Mouse (Mus musculus) E14TG2a.4 (cell line): ENCODE results near the gene Pde4d.

Experiments used
- H3K27me3 ChIP-seq: 2 replicates; pipeline ENCODE4 v1.6.1; 2014; ENCODE audit warnings: low read length, control low read depth; ENCODE audit not compliant: insufficient read depth
- H3K36me3 ChIP-seq: 2 replicates; pipeline ENCODE4 v1.6.1; 2014; ENCODE audit warnings: low read length, control low read depth; ENCODE audit not compliant: insufficient read depth
- H3K4me1 ChIP-seq: replicated peaks from 2 replicates; pipeline ENCODE4 v1.6.1; 2014; ENCODE audit warnings: low read depth, low read length, control low read depth
- H3K4me3 ChIP-seq: replicated peaks from 2 replicates; pipeline ENCODE4 v1.5.1; 2014; ENCODE audit warnings: mild to moderate bottlenecking, low read length
- H3K9me3 ChIP-seq: 2 replicates; pipeline ENCODE4 v1.6.1; 2014; ENCODE audit warnings: low read length, control low read depth
- CTCF ChIP-seq: conservative IDR thresholded peaks from 2 replicates; pipeline ENCODE4 v1.5.1; 2014; ENCODE audit warnings: low read length
- NANOG ChIP-seq: IDR thresholded peaks from 2 replicates; pipeline ENCODE4 v1.6.1; 2014; ENCODE audit warnings: borderline replicate concordance, low read length, mixed read lengths
- POU5F1 ChIP-seq: IDR thresholded peaks from 2 replicates; pipeline ENCODE4 v1.6.1; 2014; ENCODE audit warnings: low read length, borderline replicate concordance

The Pde4d gene

DNA sequence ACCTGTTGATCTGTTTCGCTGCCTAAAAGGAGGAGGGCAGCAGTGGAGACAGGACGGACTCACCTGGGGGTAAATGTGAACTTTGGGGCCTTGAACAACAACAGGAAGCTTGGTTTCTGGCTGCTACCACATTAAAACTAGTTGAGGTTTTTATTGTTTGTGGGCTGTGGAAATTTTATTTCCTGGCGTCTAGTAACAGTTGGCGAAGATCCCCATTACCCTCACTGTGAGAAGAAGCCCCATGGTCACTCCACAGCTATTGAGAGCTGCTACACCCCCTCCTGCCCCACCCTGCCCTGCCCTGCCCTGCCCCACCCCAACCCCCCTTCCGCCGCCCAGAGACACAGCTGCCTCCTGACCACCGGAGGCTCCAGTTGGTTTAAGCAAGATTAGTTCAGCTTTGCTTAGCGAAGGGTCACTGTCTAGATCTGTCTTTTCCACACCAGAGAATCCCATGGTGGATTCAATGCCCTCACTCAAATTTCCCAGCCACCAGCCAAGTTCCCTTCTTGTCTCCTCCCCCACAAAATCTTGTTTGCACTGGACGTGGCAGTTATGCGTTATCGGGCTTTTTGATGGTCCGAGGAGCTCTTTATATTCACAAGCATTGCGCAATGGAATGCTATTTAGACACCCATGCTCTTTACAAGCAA is 780.7 kb downstream of the Pde4d start:
- TF ChIP-seq POU5F1: no peak
- no peak for TF ChIP-seq CTCF
- no peak for TF ChIP-seq NANOG
- Histone ChIP-seq H3K4me1 (peaks cover 42% of the 10 kb centered on the region), H3K27me3 (no peaks in the 10 kb centered on the region)

DNA sequence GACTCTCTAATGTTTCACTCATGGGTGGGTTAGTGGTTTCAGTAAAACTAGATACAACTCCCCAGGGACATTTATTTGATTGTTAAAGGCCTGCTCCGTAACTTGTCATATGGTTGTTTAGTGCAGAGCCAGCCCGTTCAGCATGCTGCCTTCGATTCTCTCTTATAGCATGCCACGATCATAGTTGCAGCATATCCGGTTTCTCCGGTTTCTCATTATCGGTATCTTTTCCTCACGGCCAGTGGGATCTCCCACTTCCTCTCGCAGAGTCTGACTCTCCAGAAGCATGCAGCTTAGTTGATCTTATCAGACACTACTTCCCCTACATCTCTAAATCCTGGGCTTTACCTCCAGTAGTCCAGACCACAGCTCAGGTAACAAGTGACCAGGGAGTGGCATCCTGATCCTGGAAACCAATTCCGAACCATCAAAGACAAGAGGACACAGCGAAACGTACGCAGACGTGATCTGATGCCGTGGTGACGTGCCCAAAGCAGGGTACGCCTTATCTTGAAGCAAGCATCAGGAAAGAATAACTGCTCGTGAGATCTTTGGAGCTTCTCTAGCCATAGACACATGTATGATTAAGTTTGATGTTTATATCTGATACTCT is 782.2 kb downstream of the Pde4d start:
- no peak overlapping the region for H3K4me3 ChIP-seq
- TF ChIP-seq NANOG: no peak
- peaks cover 11% of the 10 kb centered on the region; the same call in 1 of the 2 replicates for H3K9me3 ChIP-seq
- no peaks in the 10 kb centered on the region for H3K36me3 ChIP-seq
- H3K27me3 ChIP-seq: no peaks in the 10 kb centered on the region
- peaks cover 42% of the 10 kb centered on the region for H3K4me1 ChIP-seq

More for the DNA sequence above, 780.7 kb downstream of the Pde4d start:
- H3K36me3 ChIP-seq: no peaks in the 10 kb centered on the region
- no peak overlapping the region for H3K4me3 ChIP-seq
- peaks cover 11% of the 10 kb centered on the region; the same call in 1 of the 2 replicates for H3K9me3 ChIP-seq

DNA sequence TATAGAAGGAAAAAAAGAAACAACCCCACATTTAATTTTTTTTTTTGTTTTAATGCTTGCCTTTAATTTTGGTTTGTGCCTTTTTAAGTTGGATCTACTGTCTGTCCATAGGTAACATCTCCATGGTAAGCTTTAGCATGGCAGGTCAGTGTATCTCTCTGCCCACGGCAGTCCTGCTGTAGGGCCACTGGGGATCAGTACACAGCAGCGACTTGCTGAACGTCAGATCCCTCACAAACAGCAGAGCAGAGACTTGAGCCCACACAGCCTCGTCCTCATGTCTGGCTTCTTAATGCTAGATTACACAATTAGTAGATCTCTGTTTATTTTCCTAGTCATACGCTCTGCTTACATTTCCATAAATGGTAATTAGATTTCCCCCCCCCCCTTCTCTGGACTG is 782.8 kb downstream of the Pde4d start:
- TF ChIP-seq NANOG (no peak), POU5F1 (no peak), CTCF (no peak)
- peaks cover 11% of the 10 kb centered on the region; the same call in 1 of the 2 replicates for H3K9me3 ChIP-seq
- H3K36me3 ChIP-seq: no peaks in the 10 kb centered on the region
- no peak overlapping the region for H3K4me3 ChIP-seq
- H3K27me3 ChIP-seq: no peaks in the 10 kb centered on the region
- H3K4me1 ChIP-seq: peaks cover 42% of the 10 kb centered on the region

DNA sequence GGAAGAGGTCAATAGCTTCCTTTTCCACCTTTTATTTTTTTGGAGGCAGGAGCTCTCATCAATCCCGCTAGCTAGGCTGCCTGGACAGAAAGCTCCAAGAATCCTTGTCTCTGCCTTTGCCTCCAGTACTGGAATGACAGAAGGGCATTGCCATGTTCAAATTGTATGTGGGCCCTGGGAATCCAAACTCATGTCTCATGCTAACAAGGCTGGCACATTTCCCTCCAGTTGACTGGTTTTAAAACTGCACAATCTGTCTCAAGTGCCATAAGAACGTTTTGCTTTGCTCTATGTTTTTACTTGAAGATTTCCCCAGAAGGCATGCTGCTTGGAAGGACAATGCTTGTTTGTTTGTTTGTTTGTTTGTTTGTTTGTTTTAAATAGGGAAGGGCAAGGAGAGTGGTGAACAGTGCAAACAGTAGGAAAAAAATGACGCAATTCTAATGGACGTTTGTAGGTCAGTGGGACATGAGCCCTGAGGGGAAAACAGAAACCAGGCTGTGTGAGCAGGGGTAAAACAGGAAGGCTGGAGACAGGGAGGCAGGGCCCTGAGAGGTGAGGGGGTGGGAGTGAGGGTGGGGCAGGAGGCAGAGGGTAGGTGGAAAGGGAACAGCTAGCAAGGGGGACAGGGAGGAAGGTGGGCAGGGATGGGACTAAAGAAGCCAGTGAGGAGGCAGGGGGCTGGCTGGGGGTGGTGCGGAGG is 784.3 kb downstream of the Pde4d start:
- Histone ChIP-seq H3K9me3 (no peaks in the 10 kb centered on the region), H3K4me1 (peaks cover 42% of the 10 kb centered on the region), H3K27me3 (no peaks in the 10 kb centered on the region), H3K4me3 (no peak overlapping the region), H3K36me3 (no peaks in the 10 kb centered on the region)
- TF ChIP-seq CTCF (no peak), NANOG (no peak), POU5F1 (no peak)

DNA sequence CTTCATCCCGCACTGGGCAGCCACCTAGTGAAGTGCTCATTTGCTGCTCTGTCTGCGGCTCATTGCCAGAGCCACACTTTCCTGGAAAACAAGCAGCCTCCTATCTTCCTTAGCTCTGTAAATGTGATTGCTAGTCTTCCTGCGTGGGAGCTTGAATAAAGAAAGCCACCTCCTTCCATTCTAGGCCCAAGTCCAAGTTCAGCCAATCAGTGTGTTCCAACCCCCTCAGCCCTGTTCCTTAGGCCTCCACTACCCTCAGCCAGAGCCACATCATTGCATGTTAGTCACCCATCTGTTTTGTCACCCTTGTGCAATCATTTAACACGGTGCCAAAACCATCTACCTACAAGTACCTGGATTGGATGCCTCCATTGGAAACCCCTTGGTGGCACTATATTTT is 786.3 kb downstream of the Pde4d start:
- Histone ChIP-seq H3K9me3 (no peaks in the 10 kb centered on the region), H3K27me3 (no peaks in the 10 kb centered on the region), H3K36me3 (no peaks in the 10 kb centered on the region), H3K4me3 (no peak overlapping the region), H3K4me1 (peaks cover 41% of the 10 kb centered on the region)
- TF ChIP-seq POU5F1 (no peak), CTCF (no peak), NANOG (no peak)

DNA sequence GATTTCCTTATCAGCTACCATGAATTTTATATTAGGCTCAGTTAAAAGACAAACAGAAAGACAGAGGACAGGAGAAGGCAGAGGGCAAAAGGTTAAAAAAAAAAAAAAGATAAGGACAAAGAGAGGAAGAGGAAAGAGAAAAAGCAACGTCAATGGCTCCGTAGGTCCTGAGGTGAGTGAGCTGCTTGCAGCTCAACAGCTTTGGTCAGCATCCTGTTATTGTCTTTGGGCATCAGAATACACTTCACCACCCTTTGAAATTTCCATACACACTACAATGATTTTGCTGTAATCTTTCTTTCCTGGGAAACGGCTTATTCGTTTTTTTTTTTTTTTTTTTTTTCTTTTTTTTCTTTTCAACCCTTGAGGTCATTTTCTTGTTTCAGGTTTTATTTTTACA is 788.9 kb downstream of the Pde4d start:
- Histone ChIP-seq H3K9me3 (no peaks in the 10 kb centered on the region), H3K27me3 (0 out of 2 replicates have a peak, but pooled peaks cover 3% of the 10 kb centered on the region), H3K4me1 (peaks cover 28% of the 10 kb centered on the region), H3K36me3 (no peaks in the 10 kb centered on the region), H3K4me3 (no peak overlapping the region)
- TF ChIP-seq POU5F1 (no peak), CTCF (no peak), NANOG (no peak)

DNA sequence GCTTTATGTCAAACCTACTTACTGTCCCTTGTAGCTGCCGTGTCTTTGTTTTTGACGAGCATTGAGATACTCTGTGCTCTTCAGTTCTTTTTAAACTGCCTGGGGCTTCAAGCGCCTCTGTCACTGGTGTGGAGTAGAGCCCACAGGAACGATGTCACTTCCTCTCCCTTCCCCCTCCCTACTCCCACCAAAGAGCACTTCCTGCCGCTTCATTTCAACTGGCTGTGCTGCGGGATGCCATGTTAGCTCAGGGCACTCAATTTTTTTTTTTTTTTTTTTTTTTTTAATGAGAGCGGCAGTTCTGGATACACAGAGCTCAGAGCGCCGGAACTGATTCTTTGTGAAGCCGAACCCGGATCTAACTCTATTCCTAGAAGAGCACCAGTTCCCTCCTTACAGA is 789.5 kb downstream of the Pde4d start:
- TF ChIP-seq CTCF (no peak), NANOG (no peak), POU5F1 (no peak)
- H3K4me3 ChIP-seq: peak overlapping the region; percentile 59
- H3K4me1 ChIP-seq: peaks cover 22% of the 10 kb centered on the region
- 0 out of 2 replicates have a peak, but pooled peaks cover 3% of the 10 kb centered on the region for H3K27me3 ChIP-seq
- H3K9me3 ChIP-seq: no peaks in the 10 kb centered on the region
- no peaks in the 10 kb centered on the region for H3K36me3 ChIP-seq

DNA sequence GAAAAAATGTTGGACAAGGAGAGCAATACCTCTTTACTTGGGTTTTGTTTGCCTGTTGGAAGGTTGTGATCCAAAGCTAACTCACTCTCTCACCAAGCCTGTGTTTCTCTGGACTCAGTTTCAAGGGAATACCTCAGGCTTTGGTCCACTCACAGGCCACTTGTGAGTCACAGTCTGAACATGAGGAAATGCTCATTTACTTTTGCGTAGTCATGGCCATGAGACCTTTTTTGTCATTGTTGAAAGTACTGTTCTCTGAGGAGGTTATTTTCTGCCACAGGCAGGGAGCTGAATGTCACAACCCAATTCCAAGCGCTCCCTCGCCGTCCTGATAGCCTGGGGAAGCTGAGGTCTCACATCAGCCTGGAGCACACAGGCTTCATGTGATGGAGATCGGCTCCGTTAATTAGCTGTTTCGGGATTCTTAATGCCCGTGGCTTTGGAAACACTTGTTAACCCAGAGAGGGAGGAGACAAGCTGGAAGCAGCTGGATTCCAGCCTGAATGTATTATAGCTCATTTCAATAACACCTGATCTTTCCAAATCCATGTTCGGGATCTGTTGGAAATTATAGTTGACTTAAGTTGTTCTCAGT is 792.8 kb downstream of the Pde4d start:
- no peak overlapping the region for H3K4me3 ChIP-seq
- no peaks in the 10 kb centered on the region for H3K36me3 ChIP-seq
- H3K27me3 ChIP-seq: 0 out of 2 replicates have a peak, but pooled peaks cover 3% of the 10 kb centered on the region
- H3K9me3 ChIP-seq: no peaks in the 10 kb centered on the region
- peaks cover 37% of the 10 kb centered on the region for H3K4me1 ChIP-seq
- no peak for TF ChIP-seq CTCF
- no peak for TF ChIP-seq NANOG
- TF ChIP-seq POU5F1: no peak
